Mouse (Mus musculus): ENCODE measurements around the gene Vmn2r50. TPM values are rescaled to one million over a fixed set of nuclear protein-coding genes. Genes with fewer than 3 reads are reported as not detected.
"Not testable (repeated sequence)": the region's sequence is repeated elsewhere in the genome, so short reads cannot be mapped to it uniquely, and the experiment has no call there.

Vmn2r50 gene
- not detected in 2 replicates for polyA plus RNA-seq (2015; fragmentation: Nextera tagmentation; extraction: Ambion mirVana)

DNA sequence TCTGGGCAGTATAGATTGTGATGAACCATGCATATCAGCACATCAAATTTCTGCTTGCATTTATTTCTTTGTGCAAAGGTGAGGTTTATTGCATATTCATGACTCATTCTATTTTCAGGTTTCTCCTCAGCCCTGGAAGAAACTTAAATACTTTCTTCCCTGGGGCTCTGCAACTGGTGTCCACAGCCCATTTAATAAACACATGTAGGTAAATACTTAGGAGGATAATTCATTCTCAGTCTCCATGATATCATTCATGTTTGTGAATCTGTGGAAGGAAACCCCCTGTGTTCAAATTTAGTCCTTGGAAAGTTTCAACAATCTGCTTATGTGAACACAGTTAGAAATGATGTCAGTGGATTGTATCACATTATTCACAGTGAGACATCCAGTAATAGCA lies at the start of gene Vmn2r50:
Gene Vmn2r50, minus strand, starts transcription at position 101 of the 400 bp plus-strand sequence.
- ATAC-seq (ENCODE audit: low FRiP score, low TSS enrichment); H3K27me3 ChIP-seq (ENCODE audit: insufficient read depth, low read length); H3K4me2 ChIP-seq (replicated peaks; ENCODE audit: low read depth, low read length); H3K9ac ChIP-seq (replicated peaks; ENCODE audit: low read length); H3K4me1 ChIP-seq (ENCODE audit: insufficient read depth, low read length); H3K36me3 ChIP-seq (ENCODE audit: insufficient read depth, low read length); H3K4me3 ChIP-seq (ENCODE audit: low read length); H3K27ac ChIP-seq (ENCODE audit: low read length); H3K9me3 ChIP-seq (ENCODE audit: low read length): not testable (repeated sequence)

DNA sequence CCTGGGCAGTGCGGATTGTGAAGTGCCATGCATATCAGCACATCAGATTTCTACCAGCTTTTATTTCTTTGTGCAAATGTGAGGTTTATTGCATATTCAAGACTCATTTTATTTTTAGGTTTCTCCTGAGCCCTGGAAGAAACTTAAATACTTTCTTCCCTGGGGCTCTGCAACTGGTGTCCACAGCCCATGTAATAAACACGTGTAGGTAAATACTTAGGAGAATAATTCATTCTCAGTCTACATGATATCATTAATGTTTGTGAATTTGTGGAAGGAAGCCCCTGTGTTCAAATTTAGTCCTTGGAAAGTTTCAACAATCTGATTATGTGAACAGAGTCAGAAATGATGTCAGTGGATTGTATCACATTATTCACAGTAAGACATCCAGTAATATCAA lies 60.9 kb downstream of the Vmn2r50 start, which contains the start of gene Vmn2r49:
Gene Vmn2r49, minus strand, starts transcription at position 101 of the 400 bp plus-strand sequence.
- no CpG with 5 or more reads among the region's 2 CpGs for WGBS

More for the DNA sequence above, 60.9 kb downstream of the Vmn2r50 start, which contains the start of gene Vmn2r49:
- not testable (repeated sequence) for H3K4me3 ChIP-seq (ENCODE audit: low read length); ATAC-seq (ENCODE audit: low FRiP score, low TSS enrichment); H3K9me3 ChIP-seq (ENCODE audit: low read length); H3K4me2 ChIP-seq (replicated peaks; ENCODE audit: low read depth, low read length); H3K27ac ChIP-seq (ENCODE audit: low read length); H3K4me1 ChIP-seq (ENCODE audit: insufficient read depth, low read length); H3K27me3 ChIP-seq (ENCODE audit: insufficient read depth, low read length); H3K36me3 ChIP-seq (ENCODE audit: insufficient read depth, low read length); H3K9ac ChIP-seq (replicated peaks; ENCODE audit: low read length)

Other genes with a start within 250 kb of the Vmn2r50 start
- gene Vmn2r47, start 212.0 kb downstream of the Vmn2r50 start, polyA plus RNA-seq (2015; fragmentation: Nextera tagmentation; extraction: Ambion mirVana) = not detected in 2 replicates
- not detected in 2 replicates for gene Vmn2r48, start 99.7 kb downstream of the Vmn2r50 start, polyA plus RNA-seq (2015; fragmentation: Nextera tagmentation; extraction: Ambion mirVana)
- not detected in 2 replicates for gene Vmn2r49, start 61.0 kb downstream of the Vmn2r50 start, polyA plus RNA-seq (2015; fragmentation: Nextera tagmentation; extraction: Ambion mirVana)
- not detected in 2 replicates for gene Vmn2r51, start 52.4 kb upstream of the Vmn2r50 start, polyA plus RNA-seq (2015; fragmentation: Nextera tagmentation; extraction: Ambion mirVana)
- gene Vmn2r52, start 123.3 kb upstream of the Vmn2r50 start, polyA plus RNA-seq (2015; fragmentation: Nextera tagmentation; extraction: Ambion mirVana) = not detected in 2 replicates
- not detected in 2 replicates for gene Vmn1r66, start 224.7 kb upstream of the Vmn2r50 start, polyA plus RNA-seq (2015; fragmentation: Nextera tagmentation; extraction: Ambion mirVana)

All from kidney, embryonic 16.5 days (tissue).